Mouse (Mus musculus) limb, embryonic 13.5 days (tissue): Measurements from ENCODE around the gene Dvl3. TPM values are rescaled to one million over a fixed set of nuclear protein-coding genes. Genes with fewer than 3 reads are reported as not detected.
A peak's percentile ranks its signal among the peaks of the same experiment; 100 is the strongest.

Source experiments
- ATAC-seq: fragments of 200-750 bp; cut with Nextera tagmentation; 2 replicates; pipeline ENCODE4 v1.8.0; 2017; ENCODE audit warnings: low read depth, moderate number of reproducible peaks, moderate TSS enrichment; ENCODE audit not compliant: low FRiP score
- H3K27ac ChIP-seq: fragments of 300-500 bp; sonication (generic); 2 replicates; pipeline ENCODE4 v1.5.1; 2015; ENCODE audit warnings: inconsistent platforms, mild to moderate bottlenecking, moderate library complexity
- H3K27me3 ChIP-seq: fragments of 300-500 bp; sonication (generic); 2 replicates; pipeline ENCODE4 v1.6.1; 2015; ENCODE audit warnings: mild to moderate bottlenecking, inconsistent platforms
- H3K36me3 ChIP-seq: fragments of 300-500 bp; sonication (generic); 2 replicates; pipeline ENCODE4 v1.6.1; 2015; ENCODE audit warnings: inconsistent platforms, mild to moderate bottlenecking, moderate library complexity
- H3K4me1 ChIP-seq: fragments of 300-500 bp; sonication (generic); 2 replicates; pipeline ENCODE4 v1.6.1; 2015; ENCODE audit warnings: inconsistent platforms
- H3K4me2 ChIP-seq: fragments of 300-500 bp; sonication (generic); replicated peaks from 2 replicates; pipeline ENCODE4 v1.6.1; 2015; ENCODE audit warnings: inconsistent platforms, mild to moderate bottlenecking, moderate library complexity
- H3K4me3 ChIP-seq: fragments of 300-500 bp; sonication (generic); 2 replicates; pipeline ENCODE4 v1.5.1; 2015; ENCODE audit warnings: moderate library complexity, mild to moderate bottlenecking, inconsistent platforms
- H3K9ac ChIP-seq: fragments of 300-500 bp; sonication (generic); 2 replicates; pipeline ENCODE4 v1.6.1; 2015; ENCODE audit warnings: mild to moderate bottlenecking, inconsistent platforms
- H3K9me3 ChIP-seq: fragments of 300-500 bp; sonication (generic); 2 replicates; pipeline ENCODE4 v1.6.1; 2016; ENCODE audit warnings: inconsistent platforms
- WGBS: fragments of 180-500 bp; shearing (Covaris S2); methylation state at CpG from one replicate; pipeline ENCODE4 v1.1.7; 2015; 5-methylcytosine and 5-hydroxymethylcytosine counted together
- polyA plus RNA-seq: library from polyadenylated mRNA; unstranded; fragments of >200 nt; fragmentation: Nextera tagmentation; extraction: Ambion mirVana; gene quantifications from 2 replicates; pipeline ENCODE4 v1.2.1, GENCODE M21; 2015

The Dvl3 gene
- polyA plus RNA-seq, 1 experiment from 2014 or later, result 28.0 TPM

GRCm38 (mm10) chr16:20506000-20506399 lies 10.8 kb upstream of the Dvl3 start:
- no peaks in the 10 kb centered on the region for H3K27me3 ChIP-seq
- no peaks in the 10 kb centered on the region for H3K4me1 ChIP-seq
- H3K4me3 ChIP-seq, result no peak overlapping the region
- no peak overlapping the region for H3K4me2 ChIP-seq
- 86% methylated on average over 8 of the region's 8 CpGs for WGBS
- 0 out of 2 replicates have a peak overlapping the region, but pooled peaks have one; percentile 1 for H3K9ac ChIP-seq
- no peak for ATAC-seq
- peaks cover 100% of the 10 kb centered on the region for H3K36me3 ChIP-seq
- no peaks in the 10 kb centered on the region for H3K9me3 ChIP-seq
- H3K27ac ChIP-seq, result no peak overlapping the region

GRCm38 (mm10) chr16:20509349-20509748 lies 7.4 kb upstream of the Dvl3 start:
- no peak overlapping the region for H3K4me3 ChIP-seq
- H3K9me3 ChIP-seq, result no peaks in the 10 kb centered on the region
- no peak overlapping the region for H3K27ac ChIP-seq
- peak; percentile 40; the same call in 1 of the 2 replicates for ATAC-seq
- H3K36me3 ChIP-seq, result peaks cover 74% of the 10 kb centered on the region
- no peaks in the 10 kb centered on the region for H3K27me3 ChIP-seq
- 70% methylated on average over 3 of the region's 3 CpGs for WGBS
- no peaks in the 10 kb centered on the region for H3K4me1 ChIP-seq
- no peak overlapping the region for H3K9ac ChIP-seq
- no peak overlapping the region for H3K4me2 ChIP-seq

- Histone ChIP-seq H3K4me3 (no peak overlapping the region), H3K4me2 (no peak overlapping the region), H3K27me3 (no peaks in the 10 kb centered on the region), H3K9me3 (no peaks in the 10 kb centered on the region), H3K4me1 (0 out of 2 replicates have a peak, but pooled peaks cover 5% of the 10 kb centered on the region), H3K9ac (no peak overlapping the region), H3K27ac (no peak overlapping the region), H3K36me3 (peaks cover 54% of the 10 kb centered on the region)
- WGBS, result 86% methylated on average over 7 of the region's 7 CpGs
- ATAC-seq, result no peak
These were observed 5.4 kb upstream of the Dvl3 start for GRCm38 (mm10) chr16:20511277-20511847.

- peak overlapping the region; percentile 95 for H3K4me3 ChIP-seq
- peaks cover 27% of the 10 kb centered on the region for H3K4me1 ChIP-seq
- no peaks in the 10 kb centered on the region for H3K27me3 ChIP-seq
- peak overlapping the region; percentile 98; the same call in 1 of the 2 replicates for H3K9ac ChIP-seq
- H3K36me3 ChIP-seq, result peaks cover 24% of the 10 kb centered on the region
- peak overlapping the region; percentile 93 for H3K27ac ChIP-seq
- no peaks in the 10 kb centered on the region for H3K9me3 ChIP-seq
- ATAC-seq, result no peak
- peak overlapping the region; percentile 97 for H3K4me2 ChIP-seq
These were observed 750 bp upstream of the Dvl3 start for GRCm38 (mm10) chr16:20516032-20516431.

GRCm38 (mm10) chr16:20517216-20517615 lies 434 bp downstream of the Dvl3 start:
- H3K27me3 ChIP-seq, result no peaks in the 10 kb centered on the region
- no peaks in the 10 kb centered on the region for H3K9me3 ChIP-seq
- H3K27ac ChIP-seq, result peak overlapping the region; percentile 93
- H3K36me3 ChIP-seq, result peaks cover 29% of the 10 kb centered on the region
- peaks cover 27% of the 10 kb centered on the region for H3K4me1 ChIP-seq
- under 1% methylated on average over 26 of the region's 26 CpGs for WGBS
- H3K4me2 ChIP-seq, result peak overlapping the region; percentile 97
- peak overlapping the region; percentile 98 for H3K9ac ChIP-seq
- peak overlapping the region; percentile 95 for H3K4me3 ChIP-seq
- ATAC-seq, result peak; percentile 29

GRCm38 (mm10) chr16:20517701-20518374 lies 1.1 kb downstream of the Dvl3 start:
- peaks cover 31% of the 10 kb centered on the region for H3K36me3 ChIP-seq
- no peaks in the 10 kb centered on the region for H3K9me3 ChIP-seq
- peaks cover 27% of the 10 kb centered on the region for H3K4me1 ChIP-seq
- peak overlapping the region; percentile 93 for H3K27ac ChIP-seq
- H3K4me3 ChIP-seq, result peak overlapping the region; percentile 95
- 2% methylated on average over 6 of the region's 6 CpGs for WGBS
- ATAC-seq, result peak; percentile 51
- peak overlapping the region; percentile 97 for H3K4me2 ChIP-seq
- no peaks in the 10 kb centered on the region for H3K27me3 ChIP-seq
- peak overlapping the region; percentile 98 for H3K9ac ChIP-seq

GRCm38 (mm10) chr16:20523886-20524285 lies 7.1 kb downstream of the Dvl3 start:
- H3K36me3 ChIP-seq, result peaks cover 89% of the 10 kb centered on the region
- peaks cover 9% of the 10 kb centered on the region for H3K4me1 ChIP-seq
- H3K27ac ChIP-seq, result no peak overlapping the region
- H3K9ac ChIP-seq, result no peak overlapping the region
- no peaks in the 10 kb centered on the region for H3K9me3 ChIP-seq
- ATAC-seq, result no peak
- no peaks in the 10 kb centered on the region for H3K27me3 ChIP-seq
- H3K4me3 ChIP-seq, result no peak overlapping the region
- no peak overlapping the region for H3K4me2 ChIP-seq
- 86% methylated on average over 10 of the region's 10 CpGs for WGBS

GRCm38 (mm10) chr16:20528779-20529178 lies 12.0 kb downstream of the Dvl3 start:
- WGBS, result 90% methylated on average over 5 of the region's 5 CpGs
- Histone ChIP-seq H3K27ac (no peak overlapping the region), H3K36me3 (peaks cover 96% of the 10 kb centered on the region), H3K4me2 (no peak overlapping the region), H3K4me3 (no peak overlapping the region), H3K9ac (no peak overlapping the region), H3K4me1 (no peaks in the 10 kb centered on the region), H3K9me3 (no peaks in the 10 kb centered on the region), H3K27me3 (no peaks in the 10 kb centered on the region)
- ATAC-seq, result no peak

- Histone ChIP-seq H3K4me2 (no peak overlapping the region), H3K27me3 (no peaks in the 10 kb centered on the region), H3K4me3 (no peak overlapping the region), H3K36me3 (peaks cover 93% of the 10 kb centered on the region), H3K9ac (no peak overlapping the region), H3K4me1 (no peaks in the 10 kb centered on the region), H3K27ac (no peak overlapping the region), H3K9me3 (no peaks in the 10 kb centered on the region)
- ATAC-seq, result no peak
- 85% methylated on average over 1 of the region's 1 CpGs for WGBS
These were observed 12.6 kb downstream of the Dvl3 start for GRCm38 (mm10) chr16:20529375-20529774.

- WGBS, result 95% methylated on average over 20 of the region's 20 CpGs
- ATAC-seq, result no peak
- H3K4me3 ChIP-seq, result no peak overlapping the region
- no peak overlapping the region for H3K4me2 ChIP-seq
- no peak overlapping the region for H3K9ac ChIP-seq
- H3K36me3 ChIP-seq, result peaks cover 80% of the 10 kb centered on the region
- H3K27me3 ChIP-seq, result no peaks in the 10 kb centered on the region
- no peak overlapping the region for H3K27ac ChIP-seq
- no peaks in the 10 kb centered on the region for H3K9me3 ChIP-seq
- no peaks in the 10 kb centered on the region for H3K4me1 ChIP-seq
These were observed 14.2 kb downstream of the Dvl3 start for GRCm38 (mm10) chr16:20530941-20531340.

- 43% methylated on average over 10 of the region's 10 CpGs for WGBS
- peaks cover 63% of the 10 kb centered on the region for H3K36me3 ChIP-seq
- H3K4me2 ChIP-seq, result 0 out of 2 replicates have a peak overlapping the region, but pooled peaks have one; percentile 15
- H3K27me3 ChIP-seq, result no peaks in the 10 kb centered on the region
- H3K4me1 ChIP-seq, result peaks cover 25% of the 10 kb centered on the region
- ATAC-seq, result 0 out of 2 replicates have a peak, but pooled peaks have one; percentile 1
- H3K9me3 ChIP-seq, result no peaks in the 10 kb centered on the region
- H3K4me3 ChIP-seq, result no peak overlapping the region
- no peak overlapping the region for H3K27ac ChIP-seq
- no peak overlapping the region for H3K9ac ChIP-seq
These were observed 18.0 kb downstream of the Dvl3 start for GRCm38 (mm10) chr16:20534617-20535295.
